Mouse (Mus musculus) stomach, embryonic 16.5 days (tissue): ENCODE results near the gene Clptm1. TPM values are rescaled to one million over a fixed set of nuclear protein-coding genes. Genes with fewer than 3 reads are reported as not detected.

Experiments
- ATAC-seq: fragments of 200-750 bp; cut with Nextera tagmentation; 2 replicates; pipeline ENCODE4 v1.8.0; 2017; ENCODE audit warnings: moderate number of reproducible peaks, moderate TSS enrichment; ENCODE audit not compliant: insufficient read depth, low FRiP score
- H3K27ac ChIP-seq: fragments of 300-500 bp; sonication (generic); 2 replicates; pipeline ENCODE4 v1.5.1; 2014; ENCODE audit warnings: low read length
- H3K27me3 ChIP-seq: fragments of 300-500 bp; sonication (generic); 2 replicates; pipeline ENCODE4 v1.6.1; 2014; ENCODE audit warnings: low read length, control low read depth, mixed read lengths; ENCODE audit not compliant: control insufficient read depth, insufficient read depth
- H3K36me3 ChIP-seq: fragments of 300-500 bp; sonication (generic); 2 replicates; pipeline ENCODE4 v1.6.1; 2014; ENCODE audit warnings: low read length; ENCODE audit not compliant: control insufficient read depth, insufficient read depth
- H3K4me1 ChIP-seq: fragments of 300-500 bp; sonication (generic); 2 replicates; pipeline ENCODE4 v1.6.1; 2014; ENCODE audit warnings: low read length, control low read depth, mixed read lengths; ENCODE audit not compliant: control insufficient read depth, insufficient read depth
- H3K4me2 ChIP-seq: fragments of 300-500 bp; sonication (generic); 2 replicates; pipeline ENCODE4 v1.6.1; 2014; ENCODE audit warnings: low read depth, low read length, mixed read lengths
- H3K4me3 ChIP-seq: fragments of 300-500 bp; sonication (generic); replicated peaks from 2 replicates; pipeline ENCODE4 v1.5.1; 2014; ENCODE audit warnings: mild to moderate bottlenecking, low read length
- H3K9ac ChIP-seq: fragments of 300-500 bp; sonication (generic); 2 replicates; pipeline ENCODE4 v1.6.1; 2014; ENCODE audit warnings: low read length
- H3K9me3 ChIP-seq: fragments of 300-500 bp; sonication (generic); replicated peaks from 2 replicates; pipeline ENCODE4 v1.6.1; 2016; ENCODE audit warnings: low read length, control low read depth; ENCODE audit not compliant: control insufficient read depth
- whole genome bisulfite sequencing: fragments of 180-500 bp; shearing (Covaris S2); extraction: QIAGEN DNeasy Blood & Tissue Kit; methylation state at CpG from one replicate; pipeline ENCODE4 v1.1.7; 2014; 5-methylcytosine and 5-hydroxymethylcytosine counted together
- polyA plus RNA-seq: library from polyadenylated mRNA; unstranded; fragments of >200 nt; fragmentation: Nextera tagmentation; extraction: Ambion mirVana; gene quantifications from 2 replicates; pipeline ENCODE4 v1.2.1, GENCODE M21; 2015

Gene Clptm1
- polyA plus RNA-seq, 1 experiment from 2014 or later: 59.4 TPM

GRCm38 (mm10) chr7:19695213-19695594 lies 30.4 kb upstream of the Clptm1 start:
- no peak overlapping the region for H3K4me2 ChIP-seq
- peaks cover 36% of the 10 kb centered on the region for H3K4me1 ChIP-seq
- H3K9me3 ChIP-seq: no peaks in the 10 kb centered on the region
- no peak overlapping the region for H3K4me3 ChIP-seq
- ATAC-seq: no peak
- H3K27ac ChIP-seq: peak overlapping the region; percentile 26; the same call in 1 of the 2 replicates
- no peaks in the 10 kb centered on the region; the same call in 1 of the 2 replicates for H3K36me3 ChIP-seq
- H3K27me3 ChIP-seq: no peaks in the 10 kb centered on the region
- peak overlapping the region; percentile 10; the same call in 1 of the 2 replicates for H3K9ac ChIP-seq
- WGBS: 15% methylated on average over 8 of the region's 8 CpGs

- ATAC-seq: no peak
- Histone ChIP-seq H3K36me3 (no peaks in the 10 kb centered on the region; the same call in 1 of the 2 replicates), H3K9ac (peak overlapping the region; percentile 10; the same call in 1 of the 2 replicates), H3K9me3 (no peaks in the 10 kb centered on the region), H3K27me3 (no peaks in the 10 kb centered on the region), H3K4me1 (peaks cover 34% of the 10 kb centered on the region), H3K27ac (peak overlapping the region; percentile 26), H3K4me2 (no peak overlapping the region), H3K4me3 (no peak overlapping the region)
- 70% methylated on average over 10 of the region's 10 CpGs for WGBS
Measured at GRCm38 (mm10) chr7:19694336-19695212, 29.7 kb upstream of the Clptm1 start.

- Histone ChIP-seq H3K36me3 (no peaks in the 10 kb centered on the region; the same call in 1 of the 2 replicates), H3K4me3 (no peak overlapping the region), H3K27me3 (no peaks in the 10 kb centered on the region), H3K9me3 (no peaks in the 10 kb centered on the region), H3K4me2 (no peak overlapping the region), H3K27ac (peak overlapping the region; percentile 42; the same call in 1 of the 2 replicates), H3K4me1 (peaks cover 22% of the 10 kb centered on the region; the same call in 1 of the 2 replicates), H3K9ac (peak overlapping the region; percentile 18; the same call in 1 of the 2 replicates)
- 28% methylated on average over 10 of the region's 10 CpGs for WGBS
- peak; percentile 45; the same call in 1 of the 2 replicates for ATAC-seq
Measured at GRCm38 (mm10) chr7:19693421-19693820, 28.6 kb upstream of the Clptm1 start.

- no peak within 1 kb of the TSS for H3K4me3 ChIP-seq
- ATAC-seq: 0 out of 2 replicates have a peak, but pooled peaks have one; percentile 20
- H3K4me1 ChIP-seq: peaks cover 21% of the 10 kb centered on the region; the same call in 1 of the 2 replicates
- peak within 1 kb of the TSS; percentile 42; the same call in 1 of the 2 replicates for H3K27ac ChIP-seq
- no peaks in the 10 kb centered on the region for H3K27me3 ChIP-seq
- 0 out of 2 replicates have a peak within 1 kb of the TSS, but pooled peaks have one; percentile 6 for H3K4me2 ChIP-seq
- WGBS: 44% methylated on average over 28 of the region's 28 CpGs
- H3K9me3 ChIP-seq: no peaks in the 10 kb centered on the region
- H3K9ac ChIP-seq: peak within 1 kb of the TSS; percentile 18; the same call in 1 of the 2 replicates
- H3K36me3 ChIP-seq: no peaks in the 10 kb centered on the region; the same call in 1 of the 2 replicates
Measured at GRCm38 (mm10) chr7:19691873-19692865, 27.3 kb upstream of the Clptm1 start, which contains the start of gene Apoc1. Apoc1 (minus strand) TSS chr7:19692660.

GRCm38 (mm10) chr7:19691434-19691833 lies 26.6 kb upstream of the Clptm1 start:
- no peaks in the 10 kb centered on the region; the same call in 1 of the 2 replicates for H3K36me3 ChIP-seq
- no peaks in the 10 kb centered on the region for H3K27me3 ChIP-seq
- H3K4me3 ChIP-seq: no peak overlapping the region
- H3K4me2 ChIP-seq: no peak overlapping the region
- H3K9ac ChIP-seq: no peak overlapping the region
- peaks cover 21% of the 10 kb centered on the region; the same call in 1 of the 2 replicates for H3K4me1 ChIP-seq
- ATAC-seq: no peak
- WGBS: 71% methylated on average over 6 of the region's 6 CpGs
- no peaks in the 10 kb centered on the region for H3K9me3 ChIP-seq
- no peak overlapping the region for H3K27ac ChIP-seq

- no peak for ATAC-seq
- Histone ChIP-seq H3K4me3 (no peak overlapping the region), H3K27ac (no peak overlapping the region), H3K36me3 (no peaks in the 10 kb centered on the region), H3K4me2 (no peak overlapping the region), H3K9ac (no peak overlapping the region), H3K9me3 (no peaks in the 10 kb centered on the region), H3K4me1 (peaks cover 21% of the 10 kb centered on the region; the same call in 1 of the 2 replicates), H3K27me3 (no peaks in the 10 kb centered on the region)
- WGBS: 87% methylated on average over 4 of the region's 4 CpGs
Measured at GRCm38 (mm10) chr7:19690845-19691244, 26.0 kb upstream of the Clptm1 start.

GRCm38 (mm10) chr7:19688611-19689010 lies 23.8 kb upstream of the Clptm1 start:
- WGBS: 98% methylated on average over 2 of the region's 2 CpGs
- H3K9ac ChIP-seq: no peak overlapping the region
- no peak for ATAC-seq

GRCm38 (mm10) chr7:19688101-19688500 lies 23.3 kb upstream of the Clptm1 start:
- WGBS: 94% methylated on average over 10 of the region's 10 CpGs
- H3K4me3 ChIP-seq: no peak overlapping the region
- H3K9ac ChIP-seq: no peak overlapping the region
- H3K4me2 ChIP-seq: no peak overlapping the region
- peaks cover 3% of the 10 kb centered on the region; the same call in 1 of the 2 replicates for H3K4me1 ChIP-seq
- H3K27ac ChIP-seq: no peak overlapping the region
- no peak for ATAC-seq
- H3K36me3 ChIP-seq: no peaks in the 10 kb centered on the region
- no peaks in the 10 kb centered on the region for H3K27me3 ChIP-seq
- H3K9me3 ChIP-seq: no peaks in the 10 kb centered on the region

More at GRCm38 (mm10) chr7:19688611-19689010, 23.8 kb upstream of the Clptm1 start:
- Histone ChIP-seq H3K27me3 (no peaks in the 10 kb centered on the region), H3K4me2 (no peak overlapping the region), H3K36me3 (no peaks in the 10 kb centered on the region), H3K27ac (no peak overlapping the region), H3K4me1 (peaks cover 8% of the 10 kb centered on the region; the same call in 1 of the 2 replicates), H3K4me3 (no peak overlapping the region), H3K9me3 (no peaks in the 10 kb centered on the region)
